Mouse (Mus musculus) midbrain, embryonic 13.5 days (tissue): ENCODE data around the gene Iqsec3. TPM values are rescaled to one million over a fixed set of nuclear protein-coding genes. Genes with fewer than 3 reads are reported as not detected.
"Not testable (repeated sequence)": the region's sequence is repeated elsewhere in the genome, so short reads cannot be mapped to it uniquely, and the experiment has no call there.

Experiments
- ATAC-seq: fragments of 200-750 bp; cut with Nextera tagmentation; 2 replicates; pipeline ENCODE4 v1.8.0; 2017; ENCODE audit warnings: mild to moderate bottlenecking, moderate TSS enrichment, moderate library complexity
- H3K27ac ChIP-seq: fragments of 300-500 bp; sonication (generic); 2 replicates; pipeline ENCODE4 v1.5.1; 2015; ENCODE audit warnings: inconsistent platforms, mild to moderate bottlenecking, moderate library complexity
- H3K27me3 ChIP-seq: fragments of 300-500 bp; sonication (generic); 2 replicates; pipeline ENCODE4 v1.6.1; 2015; ENCODE audit warnings: mild to moderate bottlenecking, inconsistent platforms
- H3K36me3 ChIP-seq: fragments of 300-500 bp; sonication (generic); 2 replicates; pipeline ENCODE4 v1.6.1; 2015; ENCODE audit warnings: mild to moderate bottlenecking, inconsistent platforms
- H3K4me1 ChIP-seq: fragments of 300-500 bp; sonication (generic); replicated peaks from 2 replicates; pipeline ENCODE4 v1.6.1; 2015; ENCODE audit warnings: inconsistent platforms
- H3K4me2 ChIP-seq: fragments of 300-500 bp; sonication (generic); replicated peaks from 2 replicates; pipeline ENCODE4 v1.6.1; 2015; ENCODE audit warnings: moderate library complexity, mild to moderate bottlenecking, inconsistent platforms
- H3K4me3 ChIP-seq: fragments of 300-500 bp; sonication (generic); replicated peaks from 2 replicates; pipeline ENCODE4 v1.5.1; 2015; ENCODE audit warnings: mild to moderate bottlenecking, inconsistent platforms
- H3K9ac ChIP-seq: fragments of 300-500 bp; sonication (generic); replicated peaks from 2 replicates; pipeline ENCODE4 v1.6.1; 2015; ENCODE audit warnings: mild to moderate bottlenecking, inconsistent platforms
- H3K9me3 ChIP-seq: fragments of 300-500 bp; sonication (generic); 2 replicates; pipeline ENCODE4 v1.6.1; 2016; ENCODE audit warnings: mild to moderate bottlenecking, inconsistent platforms
- WGBS: fragments of 180-500 bp; shearing (Covaris S2); methylation state at CpG from one replicate; pipeline ENCODE4 v1.1.7; 2015; 5-methylcytosine and 5-hydroxymethylcytosine counted together
- polyA plus RNA-seq: library from polyadenylated mRNA; unstranded; fragments of >200 nt; fragmentation: Nextera tagmentation; extraction: Ambion mirVana; gene quantifications from 2 replicates; pipeline ENCODE4 v1.2.1, GENCODE M21; 2015

The Iqsec3 gene
- polyA plus RNA-seq, 1 experiment from 2014 or later = 7.0 TPM

GRCm38 (mm10) chr6:121385397-121385796 lies 88.1 kb downstream of the Iqsec3 start:
- Histone ChIP-seq H3K4me1 (peaks cover 7% of the 10 kb centered on the region), H3K36me3 (no peaks in the 10 kb centered on the region), H3K9me3 (no peaks in the 10 kb centered on the region), H3K9ac (no peak overlapping the region), H3K4me2 (no peak overlapping the region), H3K4me3 (no peak overlapping the region), H3K27ac (no peak overlapping the region), H3K27me3 (peaks cover 6% of the 10 kb centered on the region)
- WGBS = 81% methylated on average over 3 of the region's 3 CpGs
- no peak for ATAC-seq

- no peak for ATAC-seq
- Histone ChIP-seq H3K27ac (no peak overlapping the region), H3K9me3 (no peaks in the 10 kb centered on the region), H3K4me3 (no peak overlapping the region), H3K9ac (no peak overlapping the region), H3K4me2 (no peak overlapping the region), H3K36me3 (no peaks in the 10 kb centered on the region), H3K27me3 (peaks cover 6% of the 10 kb centered on the region; the same call in 1 of the 2 replicates), H3K4me1 (peaks cover 16% of the 10 kb centered on the region)
- WGBS = 34% methylated on average over 10 of the region's 10 CpGs
Measured at GRCm38 (mm10) chr6:121382071-121382470, 91.4 kb downstream of the Iqsec3 start.

- H3K9ac ChIP-seq = no peak overlapping the region
- no peaks in the 10 kb centered on the region for H3K9me3 ChIP-seq
- no peaks in the 10 kb centered on the region for H3K27me3 ChIP-seq
- no peaks in the 10 kb centered on the region for H3K36me3 ChIP-seq
- H3K4me1 ChIP-seq = peaks cover 10% of the 10 kb centered on the region; the same call in 1 of the 2 replicates
- ATAC-seq = no peak
- WGBS = 76% methylated on average over 8 of the region's 8 CpGs
- no peak overlapping the region for H3K27ac ChIP-seq
- no peak overlapping the region for H3K4me2 ChIP-seq
- no peak overlapping the region for H3K4me3 ChIP-seq
Measured at GRCm38 (mm10) chr6:121380576-121380975, 92.9 kb downstream of the Iqsec3 start.

GRCm38 (mm10) chr6:121378256-121378655 lies 95.2 kb downstream of the Iqsec3 start:
- H3K27ac ChIP-seq = no peak overlapping the region
- no peaks in the 10 kb centered on the region for H3K27me3 ChIP-seq
- no peak for ATAC-seq
- H3K9ac ChIP-seq = no peak overlapping the region
- no peaks in the 10 kb centered on the region for H3K36me3 ChIP-seq
- peaks cover 10% of the 10 kb centered on the region; the same call in 1 of the 2 replicates for H3K4me1 ChIP-seq
- H3K4me3 ChIP-seq = no peak overlapping the region
- WGBS = 63% methylated on average over 4 of the region's 4 CpGs
- no peaks in the 10 kb centered on the region for H3K9me3 ChIP-seq
- H3K4me2 ChIP-seq = no peak overlapping the region

GRCm38 (mm10) chr6:121376159-121376558 lies 97.3 kb downstream of the Iqsec3 start:
- peak; percentile 22; the same call in 1 of the 2 replicates for ATAC-seq

GRCm38 (mm10) chr6:121371197-121371980 lies 102.1 kb downstream of the Iqsec3 start:
- Histone ChIP-seq H3K9me3 (no peaks in the 10 kb centered on the region), H3K9ac (no peak overlapping the region), H3K27me3 (no peaks in the 10 kb centered on the region), H3K4me3 (no peak overlapping the region), H3K4me2 (no peak overlapping the region), H3K4me1 (no peaks in the 10 kb centered on the region), H3K27ac (no peak overlapping the region), H3K36me3 (no peaks in the 10 kb centered on the region)
- ATAC-seq = no peak
- 76% methylated on average over 10 of the region's 10 CpGs for WGBS

More at GRCm38 (mm10) chr6:121376159-121376558, 97.3 kb downstream of the Iqsec3 start:
- Histone ChIP-seq H3K27me3 (no peaks in the 10 kb centered on the region), H3K4me2 (no peak overlapping the region), H3K36me3 (no peaks in the 10 kb centered on the region), H3K4me1 (peaks cover 10% of the 10 kb centered on the region; the same call in 1 of the 2 replicates), H3K27ac (no peak overlapping the region), H3K9me3 (no peaks in the 10 kb centered on the region), H3K4me3 (no peak overlapping the region), H3K9ac (no peak overlapping the region)
- 88% methylated on average over 12 of the region's 12 CpGs for WGBS

- Histone ChIP-seq H3K27me3 (no peaks in the 10 kb centered on the region), H3K27ac (no peak overlapping the region), H3K9ac (no peak overlapping the region), H3K4me2 (no peak overlapping the region), H3K36me3 (no peaks in the 10 kb centered on the region), H3K4me1 (no peaks in the 10 kb centered on the region), H3K4me3 (no peak overlapping the region), H3K9me3 (no peaks in the 10 kb centered on the region)
- 60% methylated on average over 3 of the region's 3 CpGs for WGBS
- ATAC-seq = no peak
Measured at GRCm38 (mm10) chr6:121367099-121367498, 106.4 kb downstream of the Iqsec3 start.

- not testable (repeated sequence) for H3K4me2 ChIP-seq, H3K36me3 ChIP-seq, H3K9ac ChIP-seq, ATAC-seq, H3K27ac ChIP-seq, H3K27me3 ChIP-seq, H3K4me3 ChIP-seq, H3K9me3 ChIP-seq, H3K4me1 ChIP-seq
- WGBS = 13% methylated on average over 2 of the region's 2 CpGs
Measured at GRCm38 (mm10) chr6:121366537-121366936, 106.9 kb downstream of the Iqsec3 start.

- WGBS = 83% methylated on average over 4 of the region's 4 CpGs
- H3K9me3 ChIP-seq = no peaks in the 10 kb centered on the region
- ATAC-seq = no peak
- no peak overlapping the region for H3K27ac ChIP-seq
- no peak overlapping the region for H3K4me3 ChIP-seq
- no peaks in the 10 kb centered on the region for H3K36me3 ChIP-seq
- H3K9ac ChIP-seq = no peak overlapping the region
- H3K27me3 ChIP-seq = no peaks in the 10 kb centered on the region
- H3K4me1 ChIP-seq = no peaks in the 10 kb centered on the region
- H3K4me2 ChIP-seq = no peak overlapping the region
Measured at GRCm38 (mm10) chr6:121363956-121364355, 109.5 kb downstream of the Iqsec3 start.

GRCm38 (mm10) chr6:121363061-121363460 lies 110.4 kb downstream of the Iqsec3 start:
- H3K27me3 ChIP-seq = no peaks in the 10 kb centered on the region
- no peak overlapping the region for H3K4me3 ChIP-seq
- no peaks in the 10 kb centered on the region for H3K4me1 ChIP-seq
- no peaks in the 10 kb centered on the region for H3K9me3 ChIP-seq
- H3K9ac ChIP-seq = no peak overlapping the region
- H3K36me3 ChIP-seq = no peaks in the 10 kb centered on the region
- 86% methylated on average over 6 of the region's 6 CpGs for WGBS
- no peak overlapping the region for H3K4me2 ChIP-seq
- no peak overlapping the region for H3K27ac ChIP-seq
- ATAC-seq = no peak

GRCm38 (mm10) chr6:121357232-121357631 lies 116.2 kb downstream of the Iqsec3 start:
- H3K36me3 ChIP-seq = no peaks in the 10 kb centered on the region
- no peaks in the 10 kb centered on the region for H3K4me1 ChIP-seq
- H3K9me3 ChIP-seq = no peaks in the 10 kb centered on the region
- H3K4me2 ChIP-seq = no peak overlapping the region
- no peak overlapping the region for H3K27ac ChIP-seq
- H3K27me3 ChIP-seq = no peaks in the 10 kb centered on the region
- H3K9ac ChIP-seq = no peak overlapping the region
- ATAC-seq = no peak
- no peak overlapping the region for H3K4me3 ChIP-seq
- 77% methylated on average over 6 of the region's 6 CpGs for WGBS

GRCm38 (mm10) chr6:121356041-121356440 lies 117.4 kb downstream of the Iqsec3 start:
- no peak overlapping the region for H3K4me2 ChIP-seq
- WGBS = 90% methylated on average over 1 of the region's 1 CpGs

More at GRCm38 (mm10) chr6:121356041-121356440, 117.4 kb downstream of the Iqsec3 start:
- Histone ChIP-seq H3K9ac (no peak overlapping the region), H3K36me3 (no peaks in the 10 kb centered on the region), H3K4me1 (0 out of 2 replicates have a peak, but pooled peaks cover 6% of the 10 kb centered on the region), H3K4me3 (no peak overlapping the region), H3K27me3 (no peaks in the 10 kb centered on the region), H3K27ac (no peak overlapping the region), H3K9me3 (no peaks in the 10 kb centered on the region)
- no peak for ATAC-seq
